Mouse (Mus musculus) liver, embryonic 13.5 days (tissue): ENCODE data around the gene Coasy. TPM values are rescaled to one million over a fixed set of nuclear protein-coding genes. Genes with fewer than 3 reads are reported as not detected.

Source experiments
- ATAC-seq: fragments of 200-750 bp; cut with Nextera tagmentation; 2 replicates; pipeline ENCODE4 v1.8.0; 2017; ENCODE audit warnings: low read depth, mild to moderate bottlenecking, moderate number of reproducible peaks, moderate library complexity
- DNase-seq: peaks from one replicate; pipeline ENCODE4 v3.0.0; 2022
- H3K27ac ChIP-seq: fragments of 300-500 bp; sonication (generic); 2 replicates; pipeline ENCODE4 v1.5.1; 2015; ENCODE audit warnings: moderate library complexity, mild to moderate bottlenecking, inconsistent platforms
- H3K27me3 ChIP-seq: fragments of 300-500 bp; sonication (generic); 2 replicates; pipeline ENCODE4 v1.6.1; 2015; ENCODE audit warnings: mild to moderate bottlenecking, inconsistent platforms
- H3K36me3 ChIP-seq: fragments of 300-500 bp; sonication (generic); 2 replicates; pipeline ENCODE4 v1.6.1; 2015; ENCODE audit warnings: mild to moderate bottlenecking, inconsistent platforms
- H3K4me1 ChIP-seq: fragments of 300-500 bp; sonication (generic); replicated peaks from 2 replicates; pipeline ENCODE4 v1.6.1; 2015; ENCODE audit warnings: inconsistent platforms
- H3K4me2 ChIP-seq: fragments of 300-500 bp; sonication (generic); 2 replicates; pipeline ENCODE4 v1.6.1; 2015; ENCODE audit warnings: inconsistent platforms, mild to moderate bottlenecking, moderate library complexity
- H3K4me3 ChIP-seq: fragments of 300-500 bp; sonication (generic); replicated peaks from 2 replicates; pipeline ENCODE4 v1.5.1; 2015; ENCODE audit warnings: mild to moderate bottlenecking, inconsistent platforms
- H3K9ac ChIP-seq: fragments of 300-500 bp; sonication (generic); 2 replicates; pipeline ENCODE4 v1.6.1; 2015; ENCODE audit warnings: mild to moderate bottlenecking, inconsistent platforms
- H3K9me3 ChIP-seq: fragments of 300-500 bp; sonication (generic); replicated peaks from 2 replicates; pipeline ENCODE4 v1.6.1; 2016; ENCODE audit warnings: inconsistent platforms
- WGBS: fragments of 180-500 bp; shearing (Covaris S2); methylation state at CpG from one replicate; pipeline ENCODE4 v1.1.7; 2015; ENCODE audit not compliant: insufficient replicate concordance; 5-methylcytosine and 5-hydroxymethylcytosine counted together
- polyA plus RNA-seq: library from polyadenylated mRNA; unstranded; fragments of >200 nt; fragmentation: Nextera tagmentation; extraction: Ambion mirVana; gene quantifications from 2 replicates; pipeline ENCODE4 v1.2.1, GENCODE M21; 2015

The Coasy gene
- polyA plus RNA-seq, 1 experiment from 2014 or later, result 23.2 TPM

- 76% methylated on average over 10 of the region's 10 CpGs for WGBS
- peaks cover 31% of the 10 kb centered on the region for H3K4me1 ChIP-seq
- no peak overlapping the region for H3K27ac ChIP-seq
- H3K9me3 ChIP-seq, result peaks cover 7% of the 10 kb centered on the region; the same call in 1 of the 2 replicates
- no peaks in the 10 kb centered on the region for H3K27me3 ChIP-seq
- H3K9ac ChIP-seq, result no peak overlapping the region
- DNase-seq (no peak), ATAC-seq (no peak)
- no peak overlapping the region for H3K4me3 ChIP-seq
- no peak overlapping the region for H3K4me2 ChIP-seq
- H3K36me3 ChIP-seq, result peaks cover 99% of the 10 kb centered on the region
Measured at GRCm38 (mm10) chr11:101052751-101053473, 29.5 kb upstream of the Coasy start.

GRCm38 (mm10) chr11:101053974-101054373, 28.4 kb upstream of the Coasy start:
- Histone ChIP-seq H3K4me2 (no peak overlapping the region), H3K9me3 (peaks cover 7% of the 10 kb centered on the region; the same call in 1 of the 2 replicates), H3K9ac (no peak overlapping the region), H3K4me1 (peaks cover 41% of the 10 kb centered on the region), H3K4me3 (no peak overlapping the region), H3K27me3 (no peaks in the 10 kb centered on the region), H3K27ac (no peak overlapping the region), H3K36me3 (peaks cover 99% of the 10 kb centered on the region)
- WGBS, result 97% methylated on average over 1 of the region's 1 CpGs
- DNase-seq (no peak), ATAC-seq (no peak)

GRCm38 (mm10) chr11:101055418-101055817, 26.9 kb upstream of the Coasy start:
- no peak overlapping the region for H3K9ac ChIP-seq
- H3K9me3 ChIP-seq, result peaks cover 7% of the 10 kb centered on the region; the same call in 1 of the 2 replicates
- H3K4me2 ChIP-seq, result no peak overlapping the region
- peak overlapping the region; percentile 4; the same call in 1 of the 2 replicates for H3K27ac ChIP-seq
- DNase-seq (no peak), ATAC-seq (no peak)
- 64% methylated on average over 14 of the region's 14 CpGs for WGBS
- H3K4me1 ChIP-seq, result peaks cover 52% of the 10 kb centered on the region
- H3K36me3 ChIP-seq, result peaks cover 99% of the 10 kb centered on the region
- H3K4me3 ChIP-seq, result no peak overlapping the region
- H3K27me3 ChIP-seq, result no peaks in the 10 kb centered on the region

- 60% methylated on average over 8 of the region's 8 CpGs for WGBS
- H3K9me3 ChIP-seq, result peaks cover 7% of the 10 kb centered on the region; the same call in 1 of the 2 replicates
- H3K9ac ChIP-seq, result no peak overlapping the region; the same call in 1 of the 2 replicates
- H3K4me2 ChIP-seq, result no peak overlapping the region
- peaks cover 64% of the 10 kb centered on the region for H3K4me1 ChIP-seq
- no peak for DNase-seq
- H3K27me3 ChIP-seq, result no peaks in the 10 kb centered on the region
- peak; percentile 9; the same call in 1 of the 2 replicates for ATAC-seq
- peak overlapping the region; percentile 67 for H3K27ac ChIP-seq
- peaks cover 98% of the 10 kb centered on the region for H3K36me3 ChIP-seq
- H3K4me3 ChIP-seq, result no peak overlapping the region
Measured at GRCm38 (mm10) chr11:101056885-101057284, 25.5 kb upstream of the Coasy start.

- H3K36me3 ChIP-seq, result peaks cover 98% of the 10 kb centered on the region
- no peaks in the 10 kb centered on the region for H3K27me3 ChIP-seq
- no peak overlapping the region for H3K27ac ChIP-seq
- H3K9ac ChIP-seq, result no peak overlapping the region
- peak; percentile 58 for DNase-seq
- peak; percentile 48 for ATAC-seq
- H3K4me1 ChIP-seq, result peaks cover 71% of the 10 kb centered on the region
- H3K4me2 ChIP-seq, result no peak overlapping the region
- WGBS, result 24% methylated on average over 5 of the region's 5 CpGs
- peaks cover 7% of the 10 kb centered on the region; the same call in 1 of the 2 replicates for H3K9me3 ChIP-seq
- H3K4me3 ChIP-seq, result no peak overlapping the region
Measured at GRCm38 (mm10) chr11:101057860-101058259, 24.5 kb upstream of the Coasy start.

- peaks cover 94% of the 10 kb centered on the region for H3K36me3 ChIP-seq
- peaks cover 3% of the 10 kb centered on the region; the same call in 1 of the 2 replicates for H3K9me3 ChIP-seq
- H3K27ac ChIP-seq, result peak overlapping the region; percentile 50
- peaks cover 79% of the 10 kb centered on the region for H3K4me1 ChIP-seq
- H3K27me3 ChIP-seq, result no peaks in the 10 kb centered on the region
- no peak for DNase-seq
- no peak overlapping the region for H3K4me3 ChIP-seq
- 70% methylated on average over 5 of the region's 5 CpGs for WGBS
- no peak overlapping the region for H3K4me2 ChIP-seq
- peak overlapping the region; percentile 13; the same call in 1 of the 2 replicates for H3K9ac ChIP-seq
- ATAC-seq, result no peak
Measured at GRCm38 (mm10) chr11:101058726-101059125, 23.6 kb upstream of the Coasy start.

- no peak overlapping the region for H3K4me2 ChIP-seq
- ATAC-seq (no peak), DNase-seq (no peak)
- H3K4me3 ChIP-seq, result no peak overlapping the region
- 0 out of 2 replicates have a peak overlapping the region, but pooled peaks have one; percentile 15 for H3K9ac ChIP-seq
- H3K4me1 ChIP-seq, result peaks cover 87% of the 10 kb centered on the region
- H3K36me3 ChIP-seq, result peaks cover 86% of the 10 kb centered on the region
- H3K27me3 ChIP-seq, result no peaks in the 10 kb centered on the region
- H3K27ac ChIP-seq, result peak overlapping the region; percentile 69
- H3K9me3 ChIP-seq, result no peaks in the 10 kb centered on the region
- 91% methylated on average over 10 of the region's 10 CpGs for WGBS
Measured at GRCm38 (mm10) chr11:101059473-101059872, 22.9 kb upstream of the Coasy start.

- H3K36me3 ChIP-seq, result peaks cover 83% of the 10 kb centered on the region
- 76% methylated on average over 8 of the region's 8 CpGs for WGBS
- H3K4me3 ChIP-seq, result no peak overlapping the region
- H3K27me3 ChIP-seq, result no peaks in the 10 kb centered on the region
- H3K9ac ChIP-seq, result no peak overlapping the region; the same call in 1 of the 2 replicates
- H3K9me3 ChIP-seq, result no peaks in the 10 kb centered on the region
- DNase-seq, result no peak
- H3K4me1 ChIP-seq, result peaks cover 88% of the 10 kb centered on the region
- ATAC-seq, result no peak
- H3K4me2 ChIP-seq, result no peak overlapping the region
- H3K27ac ChIP-seq, result peak overlapping the region; percentile 69
Measured at GRCm38 (mm10) chr11:101060126-101060525, 22.2 kb upstream of the Coasy start.

- Histone ChIP-seq H3K36me3 (peaks cover 76% of the 10 kb centered on the region), H3K9ac (0 out of 2 replicates have a peak overlapping the region, but pooled peaks have one; percentile 76), H3K4me1 (peaks cover 91% of the 10 kb centered on the region), H3K9me3 (no peaks in the 10 kb centered on the region), H3K27me3 (no peaks in the 10 kb centered on the region), H3K27ac (peak overlapping the region; percentile 100), H3K4me3 (no peak overlapping the region), H3K4me2 (no peak overlapping the region)
- ATAC-seq (no peak), DNase-seq (no peak)
- 93% methylated on average over 5 of the region's 5 CpGs for WGBS
Measured at GRCm38 (mm10) chr11:101061049-101061448, 21.3 kb upstream of the Coasy start.

- Histone ChIP-seq H3K36me3 (peaks cover 63% of the 10 kb centered on the region), H3K27me3 (no peaks in the 10 kb centered on the region), H3K4me1 (peaks cover 93% of the 10 kb centered on the region), H3K9ac (peak overlapping the region; percentile 76), H3K4me3 (no peak overlapping the region), H3K4me2 (peak overlapping the region; percentile 73), H3K27ac (peak overlapping the region; percentile 100), H3K9me3 (no peaks in the 10 kb centered on the region)
- WGBS, result 71% methylated on average over 12 of the region's 12 CpGs
- no peak for DNase-seq
- ATAC-seq, result no peak
Measured at GRCm38 (mm10) chr11:101062165-101062884, 20.0 kb upstream of the Coasy start.

- Histone ChIP-seq H3K4me2 (peak overlapping the region; percentile 73), H3K27me3 (peaks cover 2% of the 10 kb centered on the region; the same call in 1 of the 2 replicates), H3K36me3 (peaks cover 55% of the 10 kb centered on the region), H3K4me3 (peak overlapping the region; percentile 44), H3K9ac (peak overlapping the region; percentile 76), H3K4me1 (peaks cover 87% of the 10 kb centered on the region), H3K27ac (peak overlapping the region; percentile 100), H3K9me3 (no peaks in the 10 kb centered on the region)
- 56% methylated on average over 14 of the region's 14 CpGs for WGBS
- ATAC-seq (no peak; the same call in 1 of the 2 replicates), DNase-seq (no peak)
Measured at GRCm38 (mm10) chr11:101062971-101063675, 19.2 kb upstream of the Coasy start.
